ENCODE assay signal across 8 mouse cellular contexts in the genomic region with DNA sequence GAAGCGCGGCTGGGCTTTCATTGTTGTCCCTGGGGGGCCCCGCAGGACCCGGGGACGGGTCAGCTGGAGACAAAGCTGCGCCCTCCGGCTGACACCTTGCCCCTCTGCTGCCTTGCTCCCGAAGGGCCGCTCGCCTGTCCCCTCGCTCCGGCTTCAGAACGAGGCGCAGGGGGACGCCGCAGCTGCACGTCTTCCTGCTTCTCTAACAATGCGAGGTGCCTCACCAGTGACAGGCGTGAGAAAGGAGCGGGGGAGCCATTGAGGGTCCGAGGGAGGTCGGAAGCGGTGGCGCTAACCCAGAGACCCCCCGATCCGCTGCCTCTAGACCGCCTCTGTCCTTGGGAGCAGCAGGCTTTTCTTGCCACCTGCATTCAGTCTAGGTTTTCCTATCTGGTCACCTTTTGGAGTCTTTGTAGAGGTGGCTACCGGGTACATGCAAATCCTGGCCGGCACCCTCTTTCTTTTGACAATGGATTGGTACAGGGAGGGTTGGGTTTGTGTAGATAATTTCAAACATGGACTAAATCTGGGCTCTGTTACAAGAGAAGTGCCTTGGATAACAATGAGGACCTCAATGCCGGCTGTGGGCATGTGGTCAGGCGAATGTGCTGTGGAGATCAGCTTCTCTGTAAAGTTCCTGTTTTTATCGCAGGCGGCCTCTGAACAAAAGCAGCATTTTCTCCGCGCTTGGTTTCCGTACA. TPM values are rescaled to one million over a fixed set of nuclear protein-coding genes. Genes with fewer than 3 reads are reported as not detected.
A peak's percentile ranks its signal among the peaks of the same experiment; 100 is the strongest.
DNase-seq lines count a peak whose midpoint lies in the region; ATAC-seq and TF ChIP-seq lines count a peak whose summit lies in the region.

No protein-coding gene starts in this region.

- H3K27me3 ChIP-seq in ES-Bruce4 (ENCODE audit: control insufficient read depth, insufficient read depth, low read length, poor library complexity, severe bottlenecking) = no peaks in the 10 kb centered on the region
- H3K27me3 ChIP-seq in lung, embryonic 14.5 days (ENCODE audit: insufficient read depth, low read length) = no peaks in the 10 kb centered on the region
- H3K27me3 ChIP-seq in neural tube, embryonic 15.5 days (replicated peaks) = no peaks in the 10 kb centered on the region

- WGBS in bone marrow, adult 2 months = under 1% methylated on average over 36 of the region's 36 CpGs
- under 1% methylated on average over 36 of the region's 36 CpGs for WGBS in lung, embryonic 14.5 days
- WGBS in neural tube, embryonic 15.5 days = under 1% methylated on average over 36 of the region's 36 CpGs

- peak; percentile 72 to 75 for DNase-seq in heart, postnatal 10 days
- DNase-seq in kidney, postnatal 36 days = peak; percentile 26 to 59
- DNase-seq in lung, embryonic 14.5 days = peak; percentile 73
- peak; percentile 78 for DNase-seq in thymus, postnatal 14 days

- peak overlapping the region; percentile 76 for H3K4me2 ChIP-seq in lung, embryonic 14.5 days
- H3K4me2 ChIP-seq in neural tube, embryonic 15.5 days = peak overlapping the region; percentile 61

- intact Hi-C loops in heart, postnatal 10 days (cut with DNase I) = loop anchor here (2.0 to 5.0 kb wide), 2 partner anchors 188 to 423 kb away; a partner anchor contains a TSS

- 0 out of 2 replicates have a peak, but pooled peaks have one; percentile 6 for ATAC-seq in erythroblast, adult 5-6 weeks (replicated peaks; ENCODE audit: low FRiP score, poor library complexity, severe bottlenecking)
- peak; percentile 78 for ATAC-seq in lung, embryonic 14.5 days (ENCODE audit: insufficient read depth)
- peak; percentile 68 for ATAC-seq in neural tube, embryonic 15.5 days (ENCODE audit: low FRiP score)

- TF ChIP-seq POLR2A in ES-Bruce4 (IDR thresholded peaks at IDR 0.05; ENCODE audit: insufficient read depth, low read length) = no peak
- TF ChIP-seq POLR2A in bone marrow, adult 2 months (IDR thresholded peaks at IDR 0.05; ENCODE audit: borderline replicate concordance, control insufficient read depth, low read depth, low read length) = 0 out of 2 replicates have a peak, but pooled peaks have one; percentile 14

- no peak for TF ChIP-seq CTCF in ES-Bruce4 (IDR thresholded peaks at IDR 0.05; ENCODE audit: low read depth, low read length)
- TF ChIP-seq CTCF in bone marrow, adult 2 months (IDR thresholded peaks at IDR 0.05; ENCODE audit: control insufficient read depth, insufficient read depth, low read length) = no peak; the same call in 1 of the 2 replicates
- TF ChIP-seq CTCF in lung, embryonic 14.5 days (IDR thresholded peaks at IDR 0.05; ENCODE audit: low read depth) = no peak

- peak overlapping the region; percentile 85 for H3K4me3 ChIP-seq in ES-Bruce4 (ENCODE audit: low read depth, low read length)
- H3K4me3 ChIP-seq in bone marrow, adult 2 months (replicated peaks; ENCODE audit: control insufficient read depth, low read depth, low read length) = peak overlapping the region; percentile 59
- H3K4me3 ChIP-seq in lung, embryonic 14.5 days (ENCODE audit: low read depth, low read length) = peak overlapping the region; percentile 80
- peak overlapping the region; percentile 99 for H3K4me3 ChIP-seq in neural tube, embryonic 15.5 days (replicated peaks)

- peaks cover 6% of the 10 kb centered on the region for H3K4me1 ChIP-seq in ES-Bruce4 (ENCODE audit: control insufficient read depth, insufficient read depth, low read length)
- peaks cover 8% of the 10 kb centered on the region for H3K4me1 ChIP-seq in bone marrow, adult 2 months (ENCODE audit: control insufficient read depth, insufficient read depth, low read length)
- peaks cover 15% of the 10 kb centered on the region for H3K4me1 ChIP-seq in lung, embryonic 14.5 days (ENCODE audit: insufficient read depth)
- peaks cover 31% of the 10 kb centered on the region for H3K4me1 ChIP-seq in neural tube, embryonic 15.5 days

- H3K9ac ChIP-seq in ES-Bruce4 (ENCODE audit: low read depth, poor library complexity, severe bottlenecking) = peak overlapping the region; percentile 84
- peak overlapping the region; percentile 90 for H3K9ac ChIP-seq in lung, embryonic 14.5 days
- H3K9ac ChIP-seq in neural tube, embryonic 15.5 days (replicated peaks) = peak overlapping the region; percentile 97

- no peak for TF ChIP-seq EP300 in ES-Bruce4 (IDR thresholded peaks at IDR 0.05; ENCODE audit: insufficient read depth, low read depth, low read length)

- no peak overlapping the region for H3K27ac ChIP-seq in ES-Bruce4 (ENCODE audit: insufficient read depth, low read length)
- peak overlapping the region; percentile 94 for H3K27ac ChIP-seq in bone marrow, adult 2 months (ENCODE audit: control insufficient read depth, insufficient read depth, low read depth, low read length, poor library complexity)
- peak overlapping the region; percentile 96 for H3K27ac ChIP-seq in lung, embryonic 14.5 days (ENCODE audit: low read depth)
- peak overlapping the region; percentile 99 for H3K27ac ChIP-seq in neural tube, embryonic 15.5 days (replicated peaks)

- H3K9me3 ChIP-seq in ES-Bruce4 (replicated peaks; ENCODE audit: control insufficient read depth, insufficient read depth, low read length, poor library complexity, severe bottlenecking) = no peaks in the 10 kb centered on the region
- H3K9me3 ChIP-seq in lung, embryonic 14.5 days (ENCODE audit: low read depth, low read length) = no peaks in the 10 kb centered on the region
- no peaks in the 10 kb centered on the region for H3K9me3 ChIP-seq in neural tube, embryonic 15.5 days (replicated peaks)

- no peaks in the 10 kb centered on the region for H3K36me3 ChIP-seq in ES-Bruce4 (ENCODE audit: control insufficient read depth, insufficient read depth, low read length, poor library complexity, severe bottlenecking)
- 0 out of 2 replicates have a peak, but pooled peaks cover 4% of the 10 kb centered on the region for H3K36me3 ChIP-seq in lung, embryonic 14.5 days (ENCODE audit: insufficient read depth)
- H3K36me3 ChIP-seq in neural tube, embryonic 15.5 days = no peaks in the 10 kb centered on the region

RNA-seq across cellular contexts. Expression of a gene that starts 0.7 kb away (rescaled TPM):
- polyA plus RNA-seq in ES-Bruce4 (2011; ENCODE audit: insufficient read depth, insufficient read length, low read depth, missing spikeins) = 18.3 and 21.4 TPM in 2 replicates
- polyA plus RNA-seq in bone marrow, adult 2 months (2011; ENCODE audit: insufficient read depth, insufficient read length, low replicate concordance, missing spikeins) = 3.3 and 7.1 TPM in 2 replicates
- 4.2 and 7.7 TPM in 2 replicates for total RNA-seq in erythroblast, adult 5-6 weeks (2015; ENCODE audit: low replicate concordance)
- total RNA-seq in erythroblast, adult 5-6 weeks (2017; ENCODE audit: low replicate concordance) = 2.6 and 4.2 TPM in 2 replicates
- 10 to 100 TPM; 32.3 to 34.3 TPM for total RNA-seq in heart, postnatal 10 days (2021)
- 16.4 and 18.1 TPM in 2 replicates for polyA plus RNA-seq in lung, embryonic 14.5 days (2014; fragmentation: Nextera tagmentation; extraction: Ambion mirVana)
- 13.8 and 14.0 TPM in 2 replicates for polyA plus RNA-seq in neural tube, embryonic 15.5 days (2015; fragmentation: Nextera tagmentation; extraction: Ambion mirVana)

Comparison
In these comparisons a context has a peak if more than half of its experiments do, and no peak if none do; other contexts are left out.
1. ATAC-seq: peak in every context shown above with its lines; median percentile 78 in lung, embryonic 14.5 days; 68 in neural tube, embryonic 15.5 days; 6 in erythroblast, adult 5-6 weeks.